Mouse (Mus musculus) 3134 (cell line): ENCODE results near the gene Btg4.
A peak's percentile ranks its signal among the peaks of the same experiment; 100 is the strongest.

Source experiments
- DNase-seq: peaks from one replicate; pipeline ENCODE4 v3.0.0-alpha.2; 2011; ENCODE audit warnings: low spot score; ENCODE audit not compliant: insufficient read length; ENCODE audit errors: extremely low read depth

Gene Btg4

DNA sequence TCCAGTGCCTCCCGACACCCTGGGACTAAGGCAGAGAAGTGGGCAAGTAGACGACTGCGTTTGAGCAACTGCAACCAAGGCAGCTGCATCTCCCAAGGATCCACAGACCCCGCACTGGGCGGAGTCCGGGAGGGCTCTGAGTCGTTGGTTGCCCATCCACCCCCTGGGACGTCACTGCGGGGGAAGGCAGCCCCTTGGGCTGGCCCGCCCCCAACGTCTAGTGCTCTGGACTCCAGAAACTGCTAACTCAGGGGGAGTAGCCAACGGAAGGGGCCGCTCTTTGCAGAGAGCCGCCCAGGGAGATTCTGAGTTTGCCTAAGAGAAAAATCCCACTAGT, 16.2 kb downstream of the Btg4 start, which contains the start of gene Layn:
TSS of gene Layn (minus strand) at position 116 of the 337 bp plus-strand sequence.
- peak; percentile 95 for DNase-seq

- DNase-seq = no peak
Measured at GRCm38 (mm10) chr9:51081614-51082013, 20.9 kb downstream of the Btg4 start.

GRCm38 (mm10) chr9:51093697-51094096, 33.0 kb downstream of the Btg4 start:
- DNase-seq = no peak

DNA sequence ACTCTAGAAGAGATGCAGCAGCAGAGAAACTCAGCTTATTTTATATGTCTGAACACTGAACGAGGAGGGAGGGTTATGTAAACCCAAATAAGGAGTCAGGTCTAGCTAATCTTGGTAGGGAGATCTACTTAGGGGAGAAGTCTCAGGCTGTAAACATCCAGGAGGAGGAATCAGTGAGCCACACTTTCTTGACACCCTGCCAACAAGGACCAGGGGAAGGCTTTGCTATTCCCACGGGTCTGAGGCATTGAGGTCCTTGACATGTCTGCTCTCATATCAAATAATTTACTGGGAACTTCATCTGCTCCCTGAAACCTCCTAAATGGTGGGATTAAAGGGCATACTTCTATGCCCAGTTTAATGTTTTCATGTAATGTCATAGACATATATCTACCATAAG, 35.6 kb downstream of the Btg4 start:
- DNase-seq = no peak

DNA sequence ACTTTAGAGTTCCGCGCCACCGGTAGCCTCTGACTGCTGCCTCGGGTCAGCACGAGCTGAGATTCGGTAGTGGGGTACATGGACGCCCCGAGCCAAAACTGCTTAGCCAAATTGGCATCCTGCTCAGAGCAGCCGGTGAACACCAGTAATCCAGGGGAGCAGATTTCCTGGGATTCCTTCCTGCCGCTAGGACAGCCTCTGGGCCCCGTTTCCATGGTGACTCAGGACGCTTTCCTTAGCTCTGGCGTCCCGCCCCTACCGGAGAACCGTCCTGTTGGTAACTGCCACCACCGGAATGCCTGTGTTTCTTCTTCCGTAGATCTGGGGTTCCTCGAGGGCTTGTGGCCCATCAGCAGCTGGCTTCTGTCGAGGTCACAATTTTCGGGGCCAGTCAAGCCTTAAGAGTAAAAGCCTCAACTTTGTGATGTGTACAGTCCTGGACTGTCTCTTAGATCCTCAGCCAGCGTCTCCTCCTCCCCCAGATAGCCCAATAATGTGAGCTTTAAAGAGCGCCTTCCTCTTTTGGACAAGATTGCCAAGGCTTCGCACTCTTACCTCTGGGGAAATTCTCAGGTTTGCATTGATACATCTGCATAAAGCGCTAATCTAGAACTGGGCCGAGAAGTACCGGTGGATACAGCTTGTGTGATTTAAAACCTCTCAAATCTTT, 41.2 kb downstream of the Btg4 start, which contains the start of gene 4833427G06Rik:
TSS of gene 4833427G06Rik (minus strand) at position 323 of the 670 bp plus-strand sequence.
- no peak for DNase-seq

- no peak for DNase-seq
Measured at GRCm38 (mm10) chr9:51102963-51103807, 42.5 kb downstream of the Btg4 start.

DNA sequence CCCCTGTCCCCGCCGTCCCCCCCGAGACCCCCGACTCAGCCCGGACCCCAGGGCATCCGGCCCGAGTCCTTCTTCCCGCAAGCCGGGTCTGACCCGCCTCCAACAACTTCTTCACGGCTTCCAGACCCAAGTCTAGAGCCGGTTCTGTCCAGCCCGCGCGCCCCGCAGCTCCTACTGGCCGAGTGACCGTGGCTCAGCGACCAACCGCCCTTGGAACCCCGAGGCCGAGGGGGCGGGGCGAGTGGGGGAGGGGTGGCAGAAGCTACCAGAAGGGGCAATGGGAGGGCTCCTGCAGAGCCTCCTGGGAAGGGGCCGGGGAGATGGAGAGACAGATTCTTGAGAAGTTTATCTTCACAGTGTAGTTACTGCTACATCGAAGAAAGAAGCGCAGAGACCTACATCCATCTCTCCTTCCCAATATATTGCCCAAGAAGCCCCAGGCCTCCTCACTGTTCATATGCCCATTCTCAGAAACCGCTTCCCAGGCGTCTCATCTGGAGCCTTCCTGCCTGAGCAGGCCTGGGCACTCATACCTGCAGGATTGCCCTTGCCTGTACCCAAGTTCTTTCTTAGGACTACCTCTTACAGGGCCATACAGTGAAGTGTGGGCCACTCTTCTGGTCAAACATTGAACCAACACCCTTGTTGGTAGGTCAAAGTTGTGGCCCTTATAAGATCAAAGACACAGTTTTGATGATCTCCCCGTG, 43.3 kb downstream of the Btg4 start:
- no peak for DNase-seq

- no peak for DNase-seq
Measured at GRCm38 (mm10) chr9:51105751-51106150, 45.0 kb downstream of the Btg4 start.

DNA sequence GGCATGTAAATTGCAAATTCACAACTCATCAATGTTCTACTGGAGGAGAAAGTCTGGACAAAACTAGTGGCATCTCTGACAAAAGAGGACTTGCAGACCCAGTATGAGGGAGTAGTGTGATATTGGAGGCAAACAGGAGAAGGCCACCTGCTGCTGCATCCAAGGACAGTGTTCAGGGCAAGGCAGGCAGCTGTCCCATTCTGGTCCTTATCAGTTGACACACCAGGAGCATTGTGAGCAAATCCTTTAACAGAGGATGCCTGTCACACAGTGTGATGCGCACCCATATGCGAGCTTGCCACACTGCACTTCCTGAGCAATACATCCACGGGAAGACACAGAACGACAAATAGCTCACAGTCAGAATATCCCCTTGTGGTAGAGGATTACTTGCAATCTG, 54.1 kb downstream of the Btg4 start:
- DNase-seq = no peak

- DNase-seq = no peak
Measured at GRCm38 (mm10) chr9:51136985-51137384, 76.3 kb downstream of the Btg4 start.

DNA sequence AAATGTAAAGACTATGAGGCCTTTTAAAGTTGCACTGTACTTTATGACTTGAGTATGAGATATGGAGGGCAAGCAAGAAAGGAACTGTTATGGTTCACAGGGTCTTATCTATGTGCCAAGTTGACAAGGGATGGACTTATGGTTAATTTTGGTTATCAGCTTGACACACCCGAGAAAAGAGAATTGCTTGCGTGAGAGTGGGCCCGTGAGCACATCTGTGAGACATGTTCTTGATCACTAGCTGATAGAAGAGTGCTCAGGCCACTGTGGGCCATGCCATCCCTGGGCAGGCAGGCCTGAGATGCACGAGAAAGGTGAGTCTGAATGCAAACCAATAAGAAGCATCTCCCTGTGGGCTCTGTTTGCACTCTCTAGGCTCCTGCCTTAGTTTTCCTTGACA, 76.7 kb downstream of the Btg4 start:
- DNase-seq = no peak

DNA sequence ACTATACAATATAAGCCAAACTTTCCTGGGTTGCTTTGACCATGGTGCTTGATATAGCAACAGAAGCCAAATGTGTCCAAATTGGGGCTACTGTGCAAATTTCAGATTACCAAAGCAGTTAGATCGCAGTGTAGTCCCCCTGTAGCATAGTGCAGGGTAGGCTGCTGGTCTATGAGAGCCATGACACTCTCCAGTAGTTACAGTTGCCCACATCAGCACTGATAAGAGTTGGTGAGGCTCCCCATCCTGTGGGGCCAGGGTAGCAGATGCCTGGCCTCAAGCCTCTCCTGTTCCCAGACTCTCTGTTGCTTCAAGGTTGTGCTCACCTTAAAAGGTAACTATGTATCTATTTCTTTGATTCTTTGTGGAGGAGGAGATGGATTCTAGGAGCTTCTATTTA, 77.1 kb downstream of the Btg4 start:
- no peak for DNase-seq

GRCm38 (mm10) chr9:51138301-51138700, 77.6 kb downstream of the Btg4 start:
- no peak for DNase-seq

DNA sequence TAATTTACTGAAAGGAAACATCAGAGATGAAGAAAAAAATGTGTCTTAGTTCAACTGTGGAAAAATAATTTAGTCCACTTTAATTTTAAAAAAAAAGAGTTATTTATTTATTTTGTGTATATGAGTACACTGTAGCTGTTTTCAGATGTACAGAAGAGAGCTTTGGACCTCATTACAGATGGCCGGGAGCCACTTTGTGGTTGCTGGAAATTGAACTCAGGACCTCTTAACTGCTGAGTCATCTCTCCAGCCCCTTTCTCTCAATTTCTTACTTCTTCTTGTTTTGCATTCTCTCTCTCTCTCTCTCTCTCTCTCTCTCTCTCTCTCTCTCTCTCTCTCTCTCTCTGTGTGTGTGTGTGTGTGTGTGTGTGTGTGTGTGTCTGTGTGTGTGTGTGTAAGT, 78.7 kb downstream of the Btg4 start:
- peak; percentile 34 for DNase-seq

DNA sequence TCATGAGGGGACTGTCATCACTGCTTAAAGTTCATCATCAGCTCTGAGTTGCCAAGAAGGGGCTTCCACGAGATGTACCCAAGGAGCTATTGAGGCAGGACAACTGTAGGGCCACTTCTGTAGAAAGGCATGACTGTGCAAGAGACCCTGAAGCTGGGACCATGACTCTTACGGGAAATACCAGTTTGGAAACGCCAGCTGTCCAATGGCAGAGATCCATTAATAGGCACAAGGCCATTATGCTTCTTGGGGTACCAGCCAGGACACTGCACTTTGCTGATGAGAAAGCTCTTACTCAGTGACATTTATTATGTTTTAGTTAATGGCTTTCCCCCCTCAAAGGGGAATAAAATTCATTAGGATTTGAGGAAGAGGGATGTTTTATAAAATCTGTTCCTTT, 80.0 kb downstream of the Btg4 start:
- DNase-seq = no peak

- no peak for DNase-seq
Measured at GRCm38 (mm10) chr9:51143437-51143836, 82.7 kb downstream of the Btg4 start.

GRCm38 (mm10) chr9:51144218-51144617, 83.5 kb downstream of the Btg4 start:
- DNase-seq = no peak

GRCm38 (mm10) chr9:51146496-51146895, 85.8 kb downstream of the Btg4 start:
- DNase-seq = no peak

GRCm38 (mm10) chr9:51147294-51147693, 86.6 kb downstream of the Btg4 start:
- DNase-seq = no peak

DNA sequence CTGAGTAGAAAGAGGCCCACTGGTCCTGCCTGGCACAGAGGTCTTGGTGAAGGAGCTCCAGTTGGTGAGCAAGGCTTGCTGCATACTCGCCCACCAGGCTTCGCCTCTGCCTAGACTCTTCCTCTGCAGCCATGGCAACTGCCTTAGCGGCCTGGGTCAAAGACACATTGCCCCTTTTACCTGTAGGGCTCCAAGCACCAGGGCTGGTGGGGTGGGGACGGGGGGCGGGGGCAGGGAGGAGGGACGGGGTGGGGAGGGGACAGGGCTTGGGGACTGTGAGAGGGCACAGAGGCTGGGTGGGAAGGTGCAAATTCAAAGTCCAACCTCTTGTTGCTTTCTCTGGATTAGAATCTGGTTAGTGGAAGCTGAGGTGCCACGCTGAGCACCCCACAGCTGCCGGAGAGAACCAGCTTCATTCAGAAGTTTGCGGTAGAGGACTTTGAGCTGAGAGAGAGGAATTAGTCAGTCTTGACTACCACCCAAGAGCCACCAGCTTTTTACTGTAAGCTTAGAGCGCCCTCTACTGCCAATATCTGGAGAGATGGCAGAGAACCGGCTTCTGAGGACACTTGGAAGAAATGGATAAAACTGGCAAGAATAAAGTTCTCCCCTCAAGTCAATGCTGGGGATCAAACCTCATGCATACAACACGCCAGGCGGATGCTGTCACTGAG, 91.5 kb downstream of the Btg4 start:
- DNase-seq = peak; percentile 30
